Mouse (Mus musculus) intestine, postnatal 0 days (tissue): Measurements from ENCODE around the gene Anapc4. TPM values are rescaled to one million over a fixed set of nuclear protein-coding genes. Genes with fewer than 3 reads are reported as not detected.

Source experiments
- ATAC-seq: fragments of 200-750 bp; cut with Nextera tagmentation; 2 replicates; pipeline ENCODE4 v1.8.0; 2017; ENCODE audit warnings: mild to moderate bottlenecking, moderate TSS enrichment, moderate library complexity
- H3K27ac ChIP-seq: fragments of 300-500 bp; sonication (generic); 2 replicates; pipeline ENCODE4 v1.5.1; 2014; ENCODE audit warnings: mild to moderate bottlenecking, low read depth, low read length, moderate library complexity
- H3K27me3 ChIP-seq: fragments of 300-500 bp; sonication (generic); replicated peaks from 2 replicates; pipeline ENCODE4 v1.6.1; 2014; ENCODE audit warnings: low read length, mixed read lengths; ENCODE audit not compliant: control insufficient read depth, insufficient read depth
- H3K36me3 ChIP-seq: fragments of 300-500 bp; sonication (generic); 2 replicates; pipeline ENCODE4 v1.6.1; 2014; ENCODE audit warnings: mild to moderate bottlenecking, moderate library complexity; ENCODE audit not compliant: control insufficient read depth, insufficient read depth
- H3K4me1 ChIP-seq: fragments of 300-500 bp; sonication (generic); replicated peaks from 2 replicates; pipeline ENCODE4 v1.6.1; 2014; ENCODE audit warnings: antibody characterized with exemption, low read length, mixed read lengths; ENCODE audit not compliant: control insufficient read depth, insufficient read depth
- H3K4me2 ChIP-seq: fragments of 300-500 bp; sonication (generic); replicated peaks from 2 replicates; pipeline ENCODE4 v1.6.1; 2014; ENCODE audit warnings: low read depth, mild to moderate bottlenecking, moderate library complexity
- H3K4me3 ChIP-seq: fragments of 300-500 bp; sonication (generic); 2 replicates; pipeline ENCODE4 v1.5.1; 2014; ENCODE audit warnings: low read depth, low read length
- H3K9ac ChIP-seq: fragments of 300-500 bp; sonication (generic); 2 replicates; pipeline ENCODE4 v1.6.1; 2014; ENCODE audit warnings: mild to moderate bottlenecking, low read depth, low read length
- H3K9me3 ChIP-seq: fragments of 300-500 bp; sonication (generic); 2 replicates; pipeline ENCODE4 v1.6.1; 2016; ENCODE audit warnings: mixed run types; ENCODE audit not compliant: control insufficient read depth
- CTCF ChIP-seq: sonication (generic); IDR thresholded peaks from 2 replicates; pipeline ENCODE4 v1.5.1; 2016; ENCODE audit warnings: low read depth, mild to moderate bottlenecking, control low read depth, antibody characterized with exemption, moderate library complexity
- WGBS: fragments of 180-500 bp; shearing (Covaris S2); extraction: QIAGEN DNeasy Blood & Tissue Kit; methylation state at CpG from one replicate; pipeline ENCODE4 v1.1.7; 2014; 5-methylcytosine and 5-hydroxymethylcytosine counted together
- polyA plus RNA-seq: library from polyadenylated mRNA; unstranded; fragments of >200 nt; fragmentation: Nextera tagmentation; extraction: Ambion mirVana; gene quantifications from 2 replicates; pipeline ENCODE4 v1.2.1, GENCODE M21; 2015

Anapc4 gene
- polyA plus RNA-seq, 1 experiment from 2014 or later, result 30.2 TPM

- H3K9ac ChIP-seq, result no peak overlapping the region
- WGBS, result 27% methylated on average over 3 of the region's 3 CpGs
- no peaks in the 10 kb centered on the region for H3K4me1 ChIP-seq
- H3K9me3 ChIP-seq, result no peaks in the 10 kb centered on the region
- peaks cover 16% of the 10 kb centered on the region for H3K36me3 ChIP-seq
- ATAC-seq, result no peak
- no peak overlapping the region for H3K4me2 ChIP-seq
- H3K27me3 ChIP-seq, result no peaks in the 10 kb centered on the region
- TF ChIP-seq CTCF, result peak; percentile 86
- H3K4me3 ChIP-seq, result no peak overlapping the region
- no peak overlapping the region for H3K27ac ChIP-seq
These were observed 12.1 kb upstream of the Anapc4 start for GRCm38 (mm10) chr5:52821691-52822090.

- Histone ChIP-seq H3K9ac (no peak overlapping the region), H3K4me2 (no peak overlapping the region), H3K4me1 (no peaks in the 10 kb centered on the region), H3K36me3 (no peaks in the 10 kb centered on the region), H3K4me3 (no peak overlapping the region), H3K27ac (no peak overlapping the region), H3K27me3 (no peaks in the 10 kb centered on the region), H3K9me3 (no peaks in the 10 kb centered on the region)
- 28% methylated on average over 4 of the region's 4 CpGs for WGBS
- TF ChIP-seq CTCF, result no peak
- no peak for ATAC-seq
These were observed 5.9 kb upstream of the Anapc4 start for GRCm38 (mm10) chr5:52827923-52828322.

DNA sequence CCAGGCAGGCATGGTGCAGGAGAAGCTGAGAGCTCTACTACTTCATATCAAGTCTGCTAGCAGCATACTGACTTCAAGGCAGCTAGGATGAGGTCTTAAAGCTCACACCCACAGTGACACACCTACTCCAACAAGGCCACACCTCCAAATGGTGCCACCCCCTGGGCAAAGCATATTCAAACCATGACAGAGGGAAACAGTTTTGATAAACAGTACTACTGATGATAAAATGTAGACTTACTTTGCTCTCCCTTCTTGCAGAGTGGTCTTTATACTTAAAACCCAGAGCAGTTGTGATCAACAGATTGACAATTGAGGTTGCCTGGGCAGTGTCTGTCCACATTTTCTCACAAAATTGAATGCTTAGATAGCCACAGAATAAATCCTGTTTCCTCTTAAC is 807 bp upstream of the Anapc4 start:
- TF ChIP-seq CTCF, result no peak
- Histone ChIP-seq H3K4me2 (peak overlapping the region; percentile 80), H3K9ac (no peak overlapping the region), H3K36me3 (no peaks in the 10 kb centered on the region), H3K27ac (peak overlapping the region; percentile 81; the same call in 1 of the 2 replicates), H3K9me3 (no peaks in the 10 kb centered on the region), H3K27me3 (no peaks in the 10 kb centered on the region), H3K4me3 (peak overlapping the region; percentile 59), H3K4me1 (0 out of 2 replicates have a peak, but pooled peaks cover 3% of the 10 kb centered on the region)
- ATAC-seq, result no peak

- Histone ChIP-seq H3K4me3 (peak overlapping the region; percentile 59), H3K9ac (peak overlapping the region; percentile 71), H3K27me3 (no peaks in the 10 kb centered on the region), H3K4me1 (0 out of 2 replicates have a peak, but pooled peaks cover 3% of the 10 kb centered on the region), H3K27ac (peak overlapping the region; percentile 81), H3K9me3 (no peaks in the 10 kb centered on the region), H3K36me3 (peaks cover 3% of the 10 kb centered on the region; the same call in 1 of the 2 replicates), H3K4me2 (peak overlapping the region; percentile 80)
- no peak for TF ChIP-seq CTCF
- WGBS, result 5% methylated on average over 8 of the region's 8 CpGs
- ATAC-seq, result peak; percentile 9
These were observed 574 bp downstream of the Anapc4 start for GRCm38 (mm10) chr5:52834386-52834785.

DNA sequence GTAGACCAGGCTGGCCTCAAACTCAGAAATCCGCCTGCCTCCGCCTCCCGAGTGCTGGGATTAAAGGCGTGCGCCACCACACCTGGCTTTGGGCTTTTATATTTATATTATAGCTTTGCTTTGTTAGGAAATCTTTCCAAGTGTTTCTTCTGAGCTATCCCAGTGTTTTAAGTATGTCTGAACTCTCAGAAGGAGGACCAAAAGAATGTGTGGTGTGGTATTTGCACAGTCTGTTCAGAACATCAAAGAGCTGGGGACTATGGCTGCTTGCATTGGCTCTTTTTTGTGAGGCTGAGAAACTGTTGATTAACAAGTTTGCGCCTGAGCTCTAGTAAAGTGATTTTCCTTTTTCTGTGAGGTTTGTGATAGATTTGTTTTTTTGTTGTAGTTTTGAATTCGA is 10.5 kb downstream of the Anapc4 start:
- H3K36me3 ChIP-seq, result peaks cover 59% of the 10 kb centered on the region
- no peaks in the 10 kb centered on the region for H3K9me3 ChIP-seq
- no peak overlapping the region for H3K27ac ChIP-seq
- H3K4me3 ChIP-seq, result no peak overlapping the region
- WGBS, result 88% methylated on average over 7 of the region's 7 CpGs
- H3K27me3 ChIP-seq, result no peaks in the 10 kb centered on the region
- no peak for ATAC-seq
- no peak overlapping the region for H3K4me2 ChIP-seq
- H3K9ac ChIP-seq, result no peak overlapping the region
- no peak for TF ChIP-seq CTCF
- H3K4me1 ChIP-seq, result no peaks in the 10 kb centered on the region

GRCm38 (mm10) chr5:52855727-52856126 is 21.9 kb downstream of the Anapc4 start:
- Histone ChIP-seq H3K27ac (no peak overlapping the region), H3K4me1 (no peaks in the 10 kb centered on the region), H3K36me3 (peaks cover 66% of the 10 kb centered on the region), H3K4me2 (no peak overlapping the region), H3K4me3 (no peak overlapping the region), H3K27me3 (no peaks in the 10 kb centered on the region), H3K9me3 (no peaks in the 10 kb centered on the region), H3K9ac (no peak overlapping the region)
- 91% methylated on average over 5 of the region's 5 CpGs for WGBS
- peak; percentile 39 for TF ChIP-seq CTCF
- no peak for ATAC-seq

- Histone ChIP-seq H3K9me3 (no peaks in the 10 kb centered on the region), H3K9ac (no peak overlapping the region), H3K36me3 (peaks cover 80% of the 10 kb centered on the region), H3K4me3 (no peak overlapping the region), H3K27ac (no peak overlapping the region), H3K27me3 (no peaks in the 10 kb centered on the region), H3K4me1 (no peaks in the 10 kb centered on the region), H3K4me2 (no peak overlapping the region)
- WGBS, result 81% methylated on average over 8 of the region's 8 CpGs
- TF ChIP-seq CTCF, result no peak
- ATAC-seq, result no peak
These were observed 30.6 kb downstream of the Anapc4 start for GRCm38 (mm10) chr5:52864446-52864845.
